Mouse (Mus musculus): ENCODE data around the gene Zfp597. TPM values are rescaled to one million over a fixed set of nuclear protein-coding genes. Genes with fewer than 3 reads are reported as not detected.
A peak's percentile ranks its signal among the peaks of the same experiment; 100 is the strongest.

Gene Zfp597
- polyA plus RNA-seq (2015; fragmentation: Nextera tagmentation; extraction: Ambion mirVana) = 6.1 and 6.4 TPM in 2 replicates

DNA sequence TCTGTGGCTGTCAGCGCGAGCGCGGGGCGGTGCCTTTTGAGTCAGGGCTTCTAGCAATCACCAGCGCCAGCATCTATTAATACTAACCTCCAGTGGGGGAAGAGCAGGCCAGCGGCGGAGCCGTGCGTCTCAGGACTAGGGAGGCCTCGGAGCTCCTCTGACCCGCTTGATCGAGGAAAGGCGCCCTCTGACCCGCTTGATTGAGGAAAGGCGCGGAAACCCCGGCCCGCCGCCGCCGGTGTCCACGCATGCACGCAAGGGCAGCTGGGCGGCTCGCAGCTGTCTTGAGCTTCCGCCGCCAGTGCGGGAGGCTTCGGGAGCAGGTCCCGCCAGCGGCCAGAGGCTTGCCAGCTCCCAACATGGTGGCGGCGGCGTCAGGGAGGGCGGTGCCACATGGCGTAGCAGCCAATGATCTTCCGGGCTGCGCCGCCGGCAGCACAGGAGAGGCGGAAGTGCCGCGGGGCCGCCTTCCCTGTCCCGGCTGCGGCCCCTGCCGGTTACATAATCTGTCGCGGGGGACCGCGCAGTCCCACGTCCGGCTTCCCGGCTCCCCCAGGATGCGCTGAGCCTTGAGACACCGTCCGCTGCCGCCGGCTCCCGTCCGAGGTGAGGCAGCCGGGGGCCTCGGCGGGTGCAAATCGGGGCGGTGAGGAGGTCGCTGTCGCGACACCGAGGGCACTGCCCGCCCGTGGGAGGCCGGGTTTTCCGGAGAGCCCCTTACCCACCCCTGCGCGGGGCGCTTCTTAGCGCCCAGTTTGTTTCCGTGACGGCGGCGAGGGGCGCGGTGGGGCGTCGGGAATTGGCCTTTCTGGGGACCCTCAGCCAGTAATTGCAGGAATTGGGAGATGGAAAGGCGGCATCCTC is at the start of gene Zfp597, which contains the start of gene Gm20695:
Gene Zfp597, minus strand, starts transcription at position 361 of the 864 bp plus-strand sequence.
Gene Gm20695, plus strand, starts transcription at position 448 of the 864 bp plus-strand sequence.
- Histone ChIP-seq H3K27ac (peak within 1 kb of the TSS; percentile 66; the same call in 1 of the 2 replicates), H3K36me3 (peaks cover 11% of the 10 kb centered on the region), H3K9ac (peak within 1 kb of the TSS; percentile 86), H3K4me2 (replicated peaks) (peak within 1 kb of the TSS; percentile 78), H3K9me3 (no peaks in the 10 kb centered on the region), H3K4me3 (peak within 1 kb of the TSS; percentile 87), H3K27me3 (no peaks in the 10 kb centered on the region), H3K4me1 (peaks cover 16% of the 10 kb centered on the region)
- 0% methylated on average over 88 of the region's 88 CpGs for WGBS
- peak; percentile 99 for ATAC-seq (ENCODE audit: low FRiP score, low read depth)

DNA sequence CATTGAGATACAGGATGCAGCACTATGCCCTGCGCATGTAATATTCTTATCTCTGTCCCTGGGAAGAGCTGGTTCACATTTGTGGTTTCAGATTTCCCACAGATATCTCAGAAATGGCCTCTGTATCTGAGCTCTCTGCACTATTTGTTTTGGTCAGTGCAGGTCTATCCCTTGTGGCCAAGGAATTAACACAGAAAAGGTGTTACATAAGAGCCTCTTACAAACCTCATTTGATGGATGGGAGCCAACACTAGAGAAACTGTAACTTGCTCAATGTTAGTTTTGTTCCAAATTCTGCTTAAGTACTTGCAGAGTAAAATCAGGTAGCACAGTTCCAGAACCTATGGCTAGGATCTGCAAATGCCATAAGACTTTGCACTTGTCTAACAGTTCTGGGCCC is 49.7 kb upstream of the Zfp597 start:
- H3K4me2 ChIP-seq (replicated peaks) = no peak overlapping the region
- no peaks in the 10 kb centered on the region for H3K27me3 ChIP-seq
- 98% methylated on average over 1 of the region's 1 CpGs for WGBS
- ATAC-seq (ENCODE audit: low FRiP score, low read depth) = no peak
- no peak overlapping the region for H3K27ac ChIP-seq
- H3K4me1 ChIP-seq = no peaks in the 10 kb centered on the region
- H3K36me3 ChIP-seq = peaks cover 89% of the 10 kb centered on the region
- no peak overlapping the region for H3K4me3 ChIP-seq
- H3K9me3 ChIP-seq = no peaks in the 10 kb centered on the region
- H3K9ac ChIP-seq = no peak overlapping the region

DNA sequence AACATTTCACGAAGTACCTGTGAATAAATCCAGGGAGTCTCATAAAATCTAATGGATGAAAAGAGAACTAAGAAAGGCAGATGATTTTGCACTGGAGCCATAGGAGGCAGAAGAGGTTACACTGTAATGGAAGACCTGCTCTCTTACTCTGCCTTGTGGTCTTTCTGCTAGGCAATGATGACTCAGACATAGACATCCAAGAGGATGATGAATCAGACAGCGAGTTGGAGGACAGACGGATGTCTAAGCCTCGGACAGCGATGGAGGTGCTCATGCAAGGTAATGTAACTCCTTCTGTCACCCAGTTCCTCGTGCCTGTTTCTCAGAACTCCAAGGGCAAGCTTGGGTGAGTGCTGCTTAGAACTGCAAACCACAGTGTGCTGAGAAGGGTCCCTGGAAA is 49.2 kb upstream of the Zfp597 start:
- Histone ChIP-seq H3K4me3 (no peak overlapping the region), H3K4me2 (replicated peaks) (no peak overlapping the region), H3K27me3 (no peaks in the 10 kb centered on the region), H3K4me1 (no peaks in the 10 kb centered on the region), H3K9ac (no peak overlapping the region), H3K27ac (no peak overlapping the region), H3K36me3 (peaks cover 88% of the 10 kb centered on the region), H3K9me3 (no peaks in the 10 kb centered on the region)
- ATAC-seq (ENCODE audit: low FRiP score, low read depth) = no peak
- 90% methylated on average over 6 of the region's 6 CpGs for WGBS

DNA sequence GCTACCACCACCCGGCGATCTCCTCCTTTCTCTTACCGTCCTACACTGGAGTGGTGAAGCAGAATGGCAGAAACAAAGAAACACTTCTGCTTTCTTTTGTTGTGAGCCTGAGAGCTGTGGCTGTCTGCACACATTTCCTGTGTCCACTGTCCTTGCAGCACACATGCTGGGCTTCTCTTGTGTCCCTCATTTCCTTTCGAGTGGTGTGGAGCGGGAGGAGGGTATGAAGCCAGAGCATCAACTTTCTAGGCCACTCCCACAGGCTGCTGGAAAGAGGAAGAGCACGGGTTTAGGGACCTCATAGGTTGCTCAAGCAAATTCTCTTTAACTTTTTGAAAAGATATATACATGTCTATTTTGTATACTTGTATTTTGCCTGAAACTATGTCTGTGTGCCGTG is 44.8 kb upstream of the Zfp597 start:
- 84% methylated on average over 7 of the region's 7 CpGs for WGBS
- ATAC-seq (ENCODE audit: low FRiP score, low read depth) = no peak
- Histone ChIP-seq H3K4me3 (no peak overlapping the region), H3K27me3 (no peaks in the 10 kb centered on the region), H3K9ac (no peak overlapping the region), H3K36me3 (peaks cover 82% of the 10 kb centered on the region), H3K4me1 (no peaks in the 10 kb centered on the region), H3K27ac (no peak overlapping the region), H3K4me2 (replicated peaks) (no peak overlapping the region), H3K9me3 (no peaks in the 10 kb centered on the region)

DNA sequence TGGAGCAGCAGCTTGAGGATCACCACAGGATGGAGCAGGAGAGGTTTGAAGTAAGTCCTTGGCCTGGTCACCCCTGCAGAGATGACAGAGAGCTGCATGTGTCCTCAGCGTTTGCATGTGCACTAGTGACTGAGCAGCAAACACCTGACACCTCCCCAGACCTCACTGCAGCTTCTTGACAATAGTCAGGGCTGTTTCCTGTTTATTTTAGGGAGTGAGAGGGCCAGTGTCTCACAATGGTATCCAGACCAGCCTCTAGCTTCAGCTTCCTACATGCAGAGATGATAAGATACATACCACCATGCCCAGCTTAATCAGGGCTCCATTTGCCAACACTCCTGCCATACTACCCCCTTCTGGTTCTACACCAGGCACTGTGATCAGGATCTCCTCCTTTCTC is 44.2 kb upstream of the Zfp597 start:
- peaks cover 82% of the 10 kb centered on the region for H3K36me3 ChIP-seq
- no peak overlapping the region for H3K27ac ChIP-seq
- H3K9ac ChIP-seq = no peak overlapping the region
- H3K4me3 ChIP-seq = no peak overlapping the region
- ATAC-seq (ENCODE audit: low FRiP score, low read depth) = no peak
- H3K4me1 ChIP-seq = 0 out of 2 replicates have a peak, but pooled peaks cover 4% of the 10 kb centered on the region
- 62% methylated on average over 1 of the region's 1 CpGs for WGBS
- no peak overlapping the region for H3K4me2 ChIP-seq (replicated peaks)
- H3K27me3 ChIP-seq = no peaks in the 10 kb centered on the region
- no peaks in the 10 kb centered on the region for H3K9me3 ChIP-seq

DNA sequence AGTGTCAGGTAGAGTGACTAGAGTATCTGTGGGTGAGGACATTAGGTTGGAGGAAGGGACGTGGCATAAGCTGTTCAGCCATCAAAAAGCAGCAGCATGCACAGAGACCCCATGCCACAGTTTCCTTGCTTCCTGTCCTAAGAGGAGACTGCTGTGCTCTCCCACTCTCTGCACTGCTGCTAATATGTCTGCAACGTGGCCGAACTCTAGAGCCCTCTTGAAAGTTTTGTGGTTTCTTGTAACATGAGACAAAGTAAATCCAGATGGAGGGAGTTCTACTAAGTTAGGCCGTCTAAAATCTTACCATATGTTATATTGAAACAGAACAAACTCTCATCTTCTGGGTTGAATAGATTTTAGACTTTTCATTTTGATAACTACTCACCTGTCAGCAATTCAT is 39.6 kb upstream of the Zfp597 start:
- Histone ChIP-seq H3K4me1 (0 out of 2 replicates have a peak, but pooled peaks cover 6% of the 10 kb centered on the region), H3K9me3 (no peaks in the 10 kb centered on the region), H3K27me3 (no peaks in the 10 kb centered on the region), H3K4me3 (no peak overlapping the region), H3K36me3 (peaks cover 82% of the 10 kb centered on the region), H3K4me2 (replicated peaks) (no peak overlapping the region), H3K9ac (no peak overlapping the region), H3K27ac (peak overlapping the region; percentile 80)
- 16% methylated on average over 4 of the region's 4 CpGs for WGBS
- peak; percentile 87 for ATAC-seq (ENCODE audit: low FRiP score, low read depth)

DNA sequence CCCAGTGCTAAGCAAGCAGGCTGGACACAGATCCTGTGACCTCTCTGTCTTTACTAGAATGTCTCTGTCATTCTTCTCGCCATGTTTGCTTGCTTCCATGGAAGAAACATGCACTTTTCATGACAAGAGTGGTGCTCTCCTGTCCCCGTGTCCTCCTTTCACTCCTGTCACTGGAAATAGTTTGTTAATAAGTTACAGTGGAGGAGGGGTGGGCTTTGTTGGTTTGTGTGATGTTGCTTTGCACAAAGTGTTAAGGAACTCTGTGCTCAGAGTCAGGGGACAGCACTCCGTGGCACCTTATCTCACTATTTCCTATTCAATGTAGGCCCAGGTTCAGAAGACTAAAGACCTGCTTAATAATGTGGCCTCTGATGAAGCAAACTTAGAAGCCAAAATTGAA is 39.2 kb upstream of the Zfp597 start:
- peak overlapping the region; percentile 80 for H3K27ac ChIP-seq
- 0 out of 2 replicates have a peak, but pooled peaks cover 6% of the 10 kb centered on the region for H3K4me1 ChIP-seq
- ATAC-seq (ENCODE audit: low FRiP score, low read depth) = no peak
- no peak overlapping the region for H3K9ac ChIP-seq
- no peak overlapping the region for H3K4me2 ChIP-seq (replicated peaks)
- H3K27me3 ChIP-seq = no peaks in the 10 kb centered on the region
- no peak overlapping the region for H3K4me3 ChIP-seq
- H3K9me3 ChIP-seq = no peaks in the 10 kb centered on the region
- WGBS = 80% methylated on average over 3 of the region's 3 CpGs
- H3K36me3 ChIP-seq = peaks cover 82% of the 10 kb centered on the region

DNA sequence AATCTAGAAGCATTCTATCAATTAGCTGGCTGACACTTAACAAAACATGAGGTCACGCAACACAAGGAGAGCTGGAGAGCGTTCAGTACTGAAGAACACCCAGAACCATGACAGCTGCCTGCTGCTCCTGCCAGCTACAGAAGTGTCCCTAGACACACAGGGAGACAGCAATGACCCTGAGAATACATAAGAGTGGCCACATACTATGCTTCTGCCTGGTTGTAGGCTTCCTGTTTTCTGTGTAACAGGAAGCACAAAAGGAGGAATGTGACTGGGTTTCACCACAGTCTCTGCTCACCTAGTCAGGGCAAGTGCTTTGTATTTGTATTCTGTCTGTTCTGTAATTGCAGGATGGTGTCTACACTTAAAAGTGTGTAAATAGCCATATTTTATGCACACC is 36.4 kb upstream of the Zfp597 start:
- Histone ChIP-seq H3K9ac (no peak overlapping the region), H3K9me3 (no peaks in the 10 kb centered on the region), H3K27me3 (no peaks in the 10 kb centered on the region), H3K4me2 (replicated peaks) (no peak overlapping the region), H3K4me1 (0 out of 2 replicates have a peak, but pooled peaks cover 6% of the 10 kb centered on the region), H3K4me3 (no peak overlapping the region), H3K27ac (no peak overlapping the region), H3K36me3 (peaks cover 81% of the 10 kb centered on the region)
- no peak for ATAC-seq (ENCODE audit: low FRiP score, low read depth)
- 98% methylated on average over 2 of the region's 2 CpGs for WGBS

DNA sequence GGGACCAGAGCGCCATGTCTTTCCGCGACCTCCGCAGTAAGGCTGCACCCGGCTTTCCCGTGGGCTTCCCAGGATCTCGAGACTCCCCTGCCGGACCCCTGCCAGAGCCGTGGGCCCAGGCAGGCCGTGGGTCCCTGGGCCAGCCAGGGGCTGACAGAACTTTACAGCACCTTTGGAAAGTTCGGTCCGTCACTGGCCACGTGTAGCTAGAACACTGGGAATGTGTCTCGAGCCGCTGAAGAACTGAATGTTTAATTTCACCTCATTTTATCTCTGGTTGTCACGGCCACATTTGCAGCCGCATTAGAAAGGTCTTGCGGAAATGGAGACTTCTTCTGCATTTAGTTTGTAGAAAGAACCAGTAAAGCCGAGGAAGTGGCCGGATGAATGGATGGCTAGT is 24.8 kb upstream of the Zfp597 start:
- H3K27ac ChIP-seq = peak overlapping the region; percentile 44; the same call in 1 of the 2 replicates
- H3K36me3 ChIP-seq = peaks cover 51% of the 10 kb centered on the region
- H3K4me3 ChIP-seq = peak overlapping the region; percentile 71
- no peaks in the 10 kb centered on the region for H3K9me3 ChIP-seq
- 8% methylated on average over 20 of the region's 20 CpGs for WGBS
- H3K4me1 ChIP-seq = peaks cover 5% of the 10 kb centered on the region
- peak overlapping the region; percentile 85 for H3K9ac ChIP-seq
- H3K27me3 ChIP-seq = no peaks in the 10 kb centered on the region
- peak overlapping the region; percentile 78 for H3K4me2 ChIP-seq (replicated peaks)
- ATAC-seq (ENCODE audit: low FRiP score, low read depth) = no peak

DNA sequence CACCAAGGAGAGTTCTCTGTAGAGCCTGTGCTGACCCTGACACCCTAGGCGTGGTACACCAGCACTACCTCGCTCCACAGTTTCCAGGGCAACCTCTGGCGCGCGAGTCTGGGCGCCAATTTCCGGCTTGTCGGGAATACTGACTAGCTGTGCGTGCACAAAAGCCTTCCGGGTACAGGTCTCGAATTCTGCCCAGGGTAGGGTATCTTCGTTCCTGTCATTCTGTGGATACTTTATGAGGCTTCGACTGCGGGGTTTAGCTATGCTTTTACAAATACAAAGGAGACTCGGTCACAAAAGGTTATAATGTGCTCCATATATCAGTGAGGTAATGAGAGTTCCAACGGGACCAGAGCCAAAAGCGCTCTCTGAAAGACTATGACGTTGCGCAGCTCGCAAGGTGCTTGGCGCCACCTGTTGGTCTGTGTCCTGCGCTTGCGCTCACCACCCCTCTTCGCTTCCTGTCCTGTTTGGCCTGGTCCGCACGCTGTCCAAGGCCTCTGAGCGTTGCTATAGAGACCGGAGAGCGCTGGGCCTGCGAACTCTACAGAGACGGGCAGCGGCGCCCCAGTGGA is 24.3 kb upstream of the Zfp597 start, which contains the start of the genes 1700037C18Rik and Cluap1:
Gene 1700037C18Rik, minus strand, starts transcription at position 153 of the 575 bp plus-strand sequence.
Gene Cluap1, plus strand, starts transcription at position 265 of the 575 bp plus-strand sequence.
- peak within 1 kb of the TSS; percentile 85 for H3K9ac ChIP-seq
- 0% methylated on average over 33 of the region's 33 CpGs for WGBS
- H3K27me3 ChIP-seq = no peaks in the 10 kb centered on the region
- peak; percentile 96 for ATAC-seq (ENCODE audit: low FRiP score, low read depth)
- peak within 1 kb of the TSS; percentile 78 for H3K4me2 ChIP-seq (replicated peaks)
- peaks cover 5% of the 10 kb centered on the region for H3K4me1 ChIP-seq
- H3K9me3 ChIP-seq = no peaks in the 10 kb centered on the region
- peak within 1 kb of the TSS; percentile 71 for H3K4me3 ChIP-seq
- peak within 1 kb of the TSS; percentile 44; the same call in 1 of the 2 replicates for H3K27ac ChIP-seq
- peaks cover 51% of the 10 kb centered on the region for H3K36me3 ChIP-seq

DNA sequence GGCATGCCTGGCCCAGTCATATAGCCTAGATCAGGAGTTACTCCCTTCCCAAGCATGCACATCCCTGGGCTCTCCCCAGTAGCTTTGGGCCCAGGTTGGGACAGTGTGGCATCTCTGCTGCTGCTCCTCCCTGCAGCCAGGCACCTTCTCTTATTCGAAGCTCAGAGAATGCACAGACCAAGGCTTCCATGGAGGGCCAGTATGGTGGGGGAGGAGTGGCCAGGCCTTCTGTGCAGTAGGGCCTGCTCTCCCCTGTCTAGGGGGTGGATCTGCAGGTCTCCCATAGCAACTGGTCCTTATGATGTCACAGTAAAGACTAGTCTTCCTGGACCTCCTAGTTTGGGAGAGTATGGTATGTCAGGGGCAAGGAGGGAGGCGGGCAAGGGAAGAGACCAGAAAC is 23.1 kb upstream of the Zfp597 start:
- peak overlapping the region; percentile 78; the same call in 1 of the 2 replicates for H3K4me2 ChIP-seq (replicated peaks)
- H3K9me3 ChIP-seq = no peaks in the 10 kb centered on the region
- peaks cover 51% of the 10 kb centered on the region for H3K36me3 ChIP-seq
- WGBS = 89% methylated on average over 2 of the region's 2 CpGs
- H3K27ac ChIP-seq = no peak overlapping the region
- no peak for ATAC-seq (ENCODE audit: low FRiP score, low read depth)
- no peak overlapping the region for H3K9ac ChIP-seq
- no peaks in the 10 kb centered on the region for H3K27me3 ChIP-seq
- peaks cover 5% of the 10 kb centered on the region for H3K4me1 ChIP-seq
- H3K4me3 ChIP-seq = 0 out of 2 replicates have a peak overlapping the region, but pooled peaks have one; percentile 71

DNA sequence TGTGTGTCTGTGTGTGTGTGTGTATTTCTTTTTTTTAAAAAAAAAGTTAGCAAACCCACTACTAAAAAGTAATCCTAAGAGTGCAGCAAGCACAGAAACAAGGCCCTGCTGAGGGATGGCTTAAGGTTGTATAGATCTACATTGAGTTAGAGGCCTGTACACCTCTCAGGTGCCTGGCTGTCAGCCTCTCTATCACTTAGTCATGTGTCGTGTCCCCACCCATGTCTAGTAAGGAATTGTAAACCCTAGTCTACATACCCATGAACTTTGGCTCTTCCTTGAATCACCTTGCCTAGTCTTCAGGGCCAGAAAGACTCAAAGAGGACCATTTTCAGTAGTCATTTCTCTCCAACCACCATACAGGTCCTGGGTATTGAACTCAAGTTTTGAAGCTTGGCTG is 12.2 kb upstream of the Zfp597 start:
- no peak overlapping the region for H3K4me2 ChIP-seq (replicated peaks)
- no peak overlapping the region for H3K9ac ChIP-seq
- no peaks in the 10 kb centered on the region for H3K9me3 ChIP-seq
- no peak overlapping the region for H3K4me3 ChIP-seq
- no peaks in the 10 kb centered on the region for H3K27me3 ChIP-seq
- no peak overlapping the region for H3K27ac ChIP-seq
- no peaks in the 10 kb centered on the region for H3K4me1 ChIP-seq
- peaks cover 70% of the 10 kb centered on the region for H3K36me3 ChIP-seq
- 95% methylated on average over 1 of the region's 1 CpGs for WGBS
- ATAC-seq (ENCODE audit: low FRiP score, low read depth) = no peak
